Mouse (Mus musculus): ENCODE measurements around the gene Pitpnc1. TPM values are rescaled to one million over a fixed set of nuclear protein-coding genes. Genes with fewer than 3 reads are reported as not detected.

Pitpnc1 gene
- polyA plus RNA-seq, 1 experiment from 2014 or later: 19.6 TPM

DNA sequence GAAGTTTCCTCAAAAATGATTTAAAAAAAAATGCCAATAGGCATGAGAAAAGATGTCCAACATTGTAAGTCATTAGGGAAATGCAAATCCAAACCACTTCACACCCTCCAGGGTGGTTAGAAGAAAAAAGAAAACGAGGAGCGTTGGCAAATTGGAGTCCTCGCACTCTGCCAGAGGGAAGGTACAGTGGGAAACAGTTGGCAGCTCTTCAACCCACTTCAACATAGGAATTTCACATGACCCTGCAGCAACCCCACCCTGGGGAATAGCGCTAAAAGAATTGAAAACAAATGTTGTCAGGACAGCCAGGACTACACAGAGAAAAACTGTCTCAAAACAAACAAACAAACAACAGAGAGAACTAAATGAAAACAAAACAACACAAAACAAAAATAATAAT lies 32.8 kb downstream of the Pitpnc1 start:
- Histone ChIP-seq H3K9me3 (replicated peaks; ENCODE audit: low read length) (no peaks in the 10 kb centered on the region), H3K4me2 (ENCODE audit: low read length) (no peak overlapping the region), H3K4me1 (replicated peaks; ENCODE audit: insufficient read depth, low read length) (no peaks in the 10 kb centered on the region), H3K27me3 (ENCODE audit: insufficient read depth, low read length) (no peaks in the 10 kb centered on the region), H3K9ac (ENCODE audit: low read depth, low read length) (no peak overlapping the region), H3K27ac (no peak overlapping the region), H3K36me3 (ENCODE audit: insufficient read depth, low read length) (no peaks in the 10 kb centered on the region), H3K4me3 (replicated peaks; ENCODE audit: low read depth, low read length) (no peak overlapping the region)
- 46% methylated on average over 4 of the region's 4 CpGs for WGBS
- DNase-seq (ENCODE audit: low spot score): no peak
- no peak for TF ChIP-seq CTCF (IDR thresholded peaks at IDR 0.05; ENCODE audit: low read depth)
- ATAC-seq (replicated peaks; ENCODE audit: low FRiP score, low read depth): no peak

DNA sequence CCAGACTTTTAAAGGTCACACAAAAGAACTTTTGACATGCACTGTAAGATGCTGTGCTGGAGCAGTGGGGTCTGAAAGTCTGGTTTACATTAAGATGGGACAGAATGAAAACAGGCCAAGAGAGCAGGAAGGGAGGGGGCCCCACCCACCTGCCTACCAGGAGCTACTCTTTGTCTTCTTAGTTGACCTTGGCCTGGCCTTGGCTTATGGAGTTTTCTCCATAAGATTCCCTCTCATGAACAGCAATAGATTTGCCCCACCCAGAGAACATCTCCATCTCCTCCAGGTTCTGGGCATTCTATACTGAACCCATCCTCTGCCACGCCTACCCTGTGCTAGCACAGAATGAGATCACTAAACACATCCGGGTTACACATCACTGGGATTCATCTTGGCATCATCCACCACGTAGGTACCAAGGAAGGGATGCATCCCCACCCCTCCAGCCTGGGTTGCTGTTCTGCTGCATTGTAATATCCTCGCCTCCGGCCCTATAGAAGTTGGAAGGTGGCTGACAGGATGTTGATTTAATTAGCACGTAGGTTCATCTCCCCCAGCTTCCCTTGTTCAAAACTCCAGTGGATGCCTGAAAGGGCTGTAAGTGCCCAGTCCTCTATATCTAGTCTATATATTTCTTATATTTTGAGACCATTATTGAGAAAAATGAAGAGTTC lies 34.6 kb downstream of the Pitpnc1 start:
- TF ChIP-seq CTCF (IDR thresholded peaks at IDR 0.05; ENCODE audit: low read depth): no peak
- no peak for ATAC-seq (replicated peaks; ENCODE audit: low FRiP score, low read depth)
- no peak overlapping the region for H3K27ac ChIP-seq
- no peak overlapping the region for H3K4me2 ChIP-seq (ENCODE audit: low read length)
- no peak for DNase-seq (ENCODE audit: low spot score)
- no peak overlapping the region for H3K4me3 ChIP-seq (replicated peaks; ENCODE audit: low read depth, low read length)
- H3K4me1 ChIP-seq (replicated peaks; ENCODE audit: insufficient read depth, low read length): no peaks in the 10 kb centered on the region
- H3K9ac ChIP-seq (ENCODE audit: low read depth, low read length): no peak overlapping the region
- WGBS: 88% methylated on average over 6 of the region's 6 CpGs
- H3K36me3 ChIP-seq (ENCODE audit: insufficient read depth, low read length): no peaks in the 10 kb centered on the region
- H3K27me3 ChIP-seq (ENCODE audit: insufficient read depth, low read length): no peaks in the 10 kb centered on the region
- H3K9me3 ChIP-seq (replicated peaks; ENCODE audit: low read length): no peaks in the 10 kb centered on the region

DNA sequence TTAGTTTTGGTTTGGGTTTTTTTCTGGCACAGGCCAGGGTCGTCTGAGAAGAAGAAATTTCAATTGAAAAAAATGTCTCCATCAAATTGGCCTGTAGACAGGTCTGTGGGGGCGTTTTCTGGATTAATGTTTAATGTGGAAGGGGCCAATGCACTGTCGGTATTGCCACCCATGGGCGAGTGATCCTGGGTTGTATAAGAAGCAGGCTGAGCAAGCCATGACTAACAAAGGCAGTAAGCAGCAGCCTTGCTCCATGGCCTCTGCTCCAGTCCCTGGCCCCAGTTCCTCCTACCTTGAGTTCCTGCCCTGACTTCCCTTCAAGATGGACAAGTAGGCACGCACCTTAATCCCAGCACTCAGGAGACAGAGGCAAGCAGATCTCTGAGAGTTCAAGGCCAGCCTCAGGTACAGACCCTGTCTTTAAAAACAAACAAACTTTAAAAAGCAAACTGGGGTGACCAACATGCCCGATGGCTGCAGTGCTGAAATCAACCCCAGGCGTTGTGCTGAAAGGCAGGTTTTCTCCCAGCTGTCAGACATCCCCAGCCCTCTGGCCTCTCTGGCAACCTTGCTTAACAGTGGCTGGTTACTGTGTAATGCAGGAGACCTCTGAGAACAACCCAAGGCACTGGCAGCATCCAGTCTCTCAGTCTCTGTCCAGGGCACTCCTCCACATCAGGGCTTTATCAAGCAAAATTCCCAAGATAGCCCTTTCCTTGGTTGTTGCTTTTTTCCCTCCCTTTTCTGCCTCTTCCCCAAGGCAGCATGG lies 39.1 kb downstream of the Pitpnc1 start:
- Histone ChIP-seq H3K27ac (no peak overlapping the region), H3K27me3 (ENCODE audit: insufficient read depth, low read length) (no peaks in the 10 kb centered on the region), H3K36me3 (ENCODE audit: insufficient read depth, low read length) (no peaks in the 10 kb centered on the region), H3K4me1 (replicated peaks; ENCODE audit: insufficient read depth, low read length) (no peaks in the 10 kb centered on the region), H3K9ac (ENCODE audit: low read depth, low read length) (no peak overlapping the region), H3K4me3 (replicated peaks; ENCODE audit: low read depth, low read length) (no peak overlapping the region), H3K9me3 (replicated peaks; ENCODE audit: low read length) (no peaks in the 10 kb centered on the region), H3K4me2 (ENCODE audit: low read length) (no peak overlapping the region)
- ATAC-seq (replicated peaks; ENCODE audit: low FRiP score, low read depth) (no peak; the same call in 1 of the 2 replicates), DNase-seq (ENCODE audit: low spot score) (no peak)
- no peak for TF ChIP-seq CTCF (IDR thresholded peaks at IDR 0.05; ENCODE audit: low read depth)
- WGBS: 56% methylated on average over 7 of the region's 7 CpGs

DNA sequence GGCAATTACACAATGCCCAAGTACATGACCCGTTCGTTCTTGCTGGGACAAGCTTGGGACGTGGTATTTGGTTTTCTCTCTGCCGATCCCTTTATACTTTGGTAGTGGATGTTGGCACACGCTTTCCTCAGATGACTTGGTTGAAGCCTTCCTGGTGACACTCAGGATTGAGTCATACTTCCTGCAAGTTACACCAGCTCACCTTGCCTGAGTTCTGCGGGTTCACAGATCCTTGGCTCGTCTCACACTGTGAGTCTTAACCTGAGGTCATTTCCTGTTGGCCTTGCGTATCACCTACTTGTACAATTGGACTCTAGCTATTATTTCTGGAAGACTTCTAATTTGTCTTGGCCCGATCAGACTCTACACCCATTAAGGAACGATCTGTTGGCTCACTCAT lies 42.5 kb downstream of the Pitpnc1 start:
- no peaks in the 10 kb centered on the region for H3K9me3 ChIP-seq (replicated peaks; ENCODE audit: low read length)
- no peak for TF ChIP-seq CTCF (IDR thresholded peaks at IDR 0.05; ENCODE audit: low read depth)
- no peak overlapping the region for H3K27ac ChIP-seq
- ATAC-seq (replicated peaks; ENCODE audit: low FRiP score, low read depth) (no peak), DNase-seq (ENCODE audit: low spot score) (no peak)
- H3K36me3 ChIP-seq (ENCODE audit: insufficient read depth, low read length): no peaks in the 10 kb centered on the region
- no peaks in the 10 kb centered on the region for H3K4me1 ChIP-seq (replicated peaks; ENCODE audit: insufficient read depth, low read length)
- no peak overlapping the region for H3K4me2 ChIP-seq (ENCODE audit: low read length)
- no peak overlapping the region for H3K4me3 ChIP-seq (replicated peaks; ENCODE audit: low read depth, low read length)
- 77% methylated on average over 10 of the region's 10 CpGs for whole genome bisulfite sequencing
- no peak overlapping the region for H3K9ac ChIP-seq (ENCODE audit: low read depth, low read length)
- no peaks in the 10 kb centered on the region for H3K27me3 ChIP-seq (ENCODE audit: insufficient read depth, low read length)

DNA sequence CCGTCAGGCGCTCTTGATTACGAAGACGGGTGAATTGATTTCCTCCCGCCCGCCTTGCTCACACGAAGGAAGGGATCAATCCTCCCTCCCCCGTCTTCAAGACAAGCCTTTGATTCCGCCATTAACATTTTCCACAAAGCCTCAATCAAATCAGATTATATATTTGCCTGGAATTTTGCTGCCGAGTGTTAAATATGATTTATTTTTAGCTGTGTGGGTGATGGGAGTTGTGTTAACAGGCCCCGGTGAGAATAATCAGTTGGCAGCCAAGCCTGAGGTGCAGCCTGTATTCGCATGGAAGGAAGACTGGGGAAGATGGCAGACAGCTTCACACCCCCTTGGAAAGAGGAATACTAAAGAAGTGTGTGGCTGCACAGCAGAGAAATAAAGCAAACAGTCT lies 46.3 kb downstream of the Pitpnc1 start:
- Histone ChIP-seq H3K27ac (no peak overlapping the region), H3K4me1 (replicated peaks; ENCODE audit: insufficient read depth, low read length) (no peaks in the 10 kb centered on the region)

DNA sequence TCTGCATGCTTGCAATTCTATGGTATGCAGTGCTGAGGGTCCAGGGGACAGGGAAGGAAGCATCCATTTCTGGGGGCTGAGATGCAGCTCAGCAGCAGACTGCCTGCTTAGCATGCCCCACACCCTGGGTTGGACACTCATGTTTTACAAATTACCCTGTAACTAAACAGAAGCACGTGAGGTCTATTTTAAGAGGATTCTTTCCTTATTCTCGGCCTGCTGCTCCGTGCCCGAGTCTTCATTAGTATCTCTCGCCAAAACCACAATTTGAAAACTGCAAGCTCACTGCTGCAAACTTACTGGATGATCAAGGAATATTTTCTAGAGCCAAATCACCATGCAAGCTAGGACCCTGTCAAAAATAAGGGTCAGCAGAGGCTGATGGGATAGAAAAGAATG lies 48.1 kb downstream of the Pitpnc1 start:
- ATAC-seq (replicated peaks; ENCODE audit: low FRiP score, low read depth) (no peak), DNase-seq (ENCODE audit: low spot score) (no peak)
- Histone ChIP-seq H3K27me3 (ENCODE audit: insufficient read depth, low read length) (no peaks in the 10 kb centered on the region), H3K36me3 (ENCODE audit: insufficient read depth, low read length) (no peaks in the 10 kb centered on the region), H3K4me3 (replicated peaks; ENCODE audit: low read depth, low read length) (no peak overlapping the region), H3K9ac (ENCODE audit: low read depth, low read length) (no peak overlapping the region), H3K9me3 (replicated peaks; ENCODE audit: low read length) (no peaks in the 10 kb centered on the region), H3K27ac (no peak overlapping the region), H3K4me2 (ENCODE audit: low read length) (no peak overlapping the region), H3K4me1 (replicated peaks; ENCODE audit: insufficient read depth, low read length) (no peaks in the 10 kb centered on the region)
- 64% methylated on average over 5 of the region's 5 CpGs for WGBS
- TF ChIP-seq CTCF (IDR thresholded peaks at IDR 0.05; ENCODE audit: low read depth): no peak

More for the DNA sequence above, 46.3 kb downstream of the Pitpnc1 start:
- Histone ChIP-seq H3K4me3 (replicated peaks; ENCODE audit: low read depth, low read length) (no peak overlapping the region), H3K27me3 (ENCODE audit: insufficient read depth, low read length) (no peaks in the 10 kb centered on the region), H3K9me3 (replicated peaks; ENCODE audit: low read length) (no peaks in the 10 kb centered on the region), H3K4me2 (ENCODE audit: low read length) (no peak overlapping the region), H3K9ac (ENCODE audit: low read depth, low read length) (no peak overlapping the region), H3K36me3 (ENCODE audit: insufficient read depth, low read length) (no peaks in the 10 kb centered on the region)
- no peak for TF ChIP-seq CTCF (IDR thresholded peaks at IDR 0.05; ENCODE audit: low read depth)
- ATAC-seq (replicated peaks; ENCODE audit: low FRiP score, low read depth) (no peak), DNase-seq (ENCODE audit: low spot score) (no peak)
- 83% methylated on average over 12 of the region's 12 CpGs for WGBS
